Mouse (Mus musculus): Measurements from ENCODE around the gene Hmx1. TPM values are rescaled to one million over a fixed set of nuclear protein-coding genes. Genes with fewer than 3 reads are reported as not detected.

The Hmx1 gene
- polyA plus RNA-seq, 2 experiments: 0.09 TPM; not detected in 1

GRCm38 (mm10) chr5:35434038-35434437, 45.1 kb downstream of the Hmx1 start:
- no peak overlapping the region for H3K4me2 ChIP-seq (replicated peaks; ENCODE audit: low read depth, low read length, severe bottlenecking)
- no peak for TF ChIP-seq POLR2A (IDR thresholded peaks at IDR 0.05; ENCODE audit: borderline replicate concordance, extremely low read depth, insufficient read depth, insufficient read length)
- no peaks in the 10 kb centered on the region for H3K36me3 ChIP-seq (ENCODE audit: control insufficient read depth, insufficient read depth, low read length)
- 45% methylated on average over 5 of the region's 5 CpGs for WGBS
- ATAC-seq (ENCODE audit: low FRiP score, low read depth): no peak
- H3K9ac ChIP-seq (ENCODE audit: low read depth, low read length, severe bottlenecking): no peak overlapping the region
- H3K4me1 ChIP-seq (ENCODE audit: control insufficient read depth, insufficient read depth, low read length): no peaks in the 10 kb centered on the region
- no peak overlapping the region for H3K4me3 ChIP-seq (replicated peaks; ENCODE audit: low read length)
- H3K27ac ChIP-seq (replicated peaks; ENCODE audit: low read depth, low read length): no peak overlapping the region
- H3K27me3 ChIP-seq (ENCODE audit: control insufficient read depth, insufficient read depth, low read length): no peaks in the 10 kb centered on the region
- no peaks in the 10 kb centered on the region for H3K9me3 ChIP-seq (ENCODE audit: control insufficient read depth, low read length)
- no peak for DNase-seq (ENCODE audit: low spot score)

GRCm38 (mm10) chr5:35434703-35435102, 45.8 kb downstream of the Hmx1 start:
- Histone ChIP-seq H3K9me3 (ENCODE audit: control insufficient read depth, low read length) (no peaks in the 10 kb centered on the region), H3K27ac (replicated peaks; ENCODE audit: low read depth, low read length) (no peak overlapping the region), H3K4me3 (replicated peaks; ENCODE audit: low read length) (no peak overlapping the region), H3K4me1 (ENCODE audit: control insufficient read depth, insufficient read depth, low read length) (no peaks in the 10 kb centered on the region), H3K4me2 (replicated peaks; ENCODE audit: low read depth, low read length, severe bottlenecking) (no peak overlapping the region), H3K27me3 (ENCODE audit: control insufficient read depth, insufficient read depth, low read length) (no peaks in the 10 kb centered on the region), H3K36me3 (ENCODE audit: control insufficient read depth, insufficient read depth, low read length) (no peaks in the 10 kb centered on the region), H3K9ac (ENCODE audit: low read depth, low read length, severe bottlenecking) (no peak overlapping the region)
- TF ChIP-seq POLR2A (IDR thresholded peaks at IDR 0.05; ENCODE audit: borderline replicate concordance, extremely low read depth, insufficient read depth, insufficient read length): no peak
- ATAC-seq (ENCODE audit: low FRiP score, low read depth): no peak
- no peak for DNase-seq (ENCODE audit: low spot score)
- 49% methylated on average over 6 of the region's 6 CpGs for WGBS

GRCm38 (mm10) chr5:35438805-35439204, 49.9 kb downstream of the Hmx1 start:
- H3K36me3 ChIP-seq (ENCODE audit: control insufficient read depth, insufficient read depth, low read length): no peaks in the 10 kb centered on the region
- no peak for TF ChIP-seq POLR2A (IDR thresholded peaks at IDR 0.05; ENCODE audit: borderline replicate concordance, extremely low read depth, insufficient read depth, insufficient read length)
- DNase-seq (ENCODE audit: low spot score): no peak
- H3K4me3 ChIP-seq (replicated peaks; ENCODE audit: low read length): no peak overlapping the region
- no peak overlapping the region for H3K4me2 ChIP-seq (replicated peaks; ENCODE audit: low read depth, low read length, severe bottlenecking)
- no peak overlapping the region for H3K27ac ChIP-seq (replicated peaks; ENCODE audit: low read depth, low read length)
- H3K27me3 ChIP-seq (ENCODE audit: control insufficient read depth, insufficient read depth, low read length): no peaks in the 10 kb centered on the region
- H3K4me1 ChIP-seq (ENCODE audit: control insufficient read depth, insufficient read depth, low read length): no peaks in the 10 kb centered on the region
- H3K9ac ChIP-seq (ENCODE audit: low read depth, low read length, severe bottlenecking): no peak overlapping the region
- H3K9me3 ChIP-seq (ENCODE audit: control insufficient read depth, low read length): no peaks in the 10 kb centered on the region
- 86% methylated on average over 6 of the region's 6 CpGs for WGBS
- no peak for ATAC-seq (ENCODE audit: low FRiP score, low read depth)

GRCm38 (mm10) chr5:35440459-35440858, 51.6 kb downstream of the Hmx1 start:
- H3K4me1 ChIP-seq (ENCODE audit: control insufficient read depth, insufficient read depth, low read length): no peaks in the 10 kb centered on the region
- ATAC-seq (ENCODE audit: low FRiP score, low read depth) (no peak), DNase-seq (ENCODE audit: low spot score) (no peak)
- no peaks in the 10 kb centered on the region for H3K27me3 ChIP-seq (ENCODE audit: control insufficient read depth, insufficient read depth, low read length)
- H3K9ac ChIP-seq (ENCODE audit: low read depth, low read length, severe bottlenecking): no peak overlapping the region
- no peak for TF ChIP-seq POLR2A (IDR thresholded peaks at IDR 0.05; ENCODE audit: borderline replicate concordance, extremely low read depth, insufficient read depth, insufficient read length)
- H3K9me3 ChIP-seq (ENCODE audit: control insufficient read depth, low read length): no peaks in the 10 kb centered on the region
- no peak overlapping the region for H3K27ac ChIP-seq (replicated peaks; ENCODE audit: low read depth, low read length)
- H3K36me3 ChIP-seq (ENCODE audit: control insufficient read depth, insufficient read depth, low read length): no peaks in the 10 kb centered on the region
- 83% methylated on average over 8 of the region's 8 CpGs for WGBS
- H3K4me3 ChIP-seq (replicated peaks; ENCODE audit: low read length): no peak overlapping the region
- H3K4me2 ChIP-seq (replicated peaks; ENCODE audit: low read depth, low read length, severe bottlenecking): no peak overlapping the region

DNA sequence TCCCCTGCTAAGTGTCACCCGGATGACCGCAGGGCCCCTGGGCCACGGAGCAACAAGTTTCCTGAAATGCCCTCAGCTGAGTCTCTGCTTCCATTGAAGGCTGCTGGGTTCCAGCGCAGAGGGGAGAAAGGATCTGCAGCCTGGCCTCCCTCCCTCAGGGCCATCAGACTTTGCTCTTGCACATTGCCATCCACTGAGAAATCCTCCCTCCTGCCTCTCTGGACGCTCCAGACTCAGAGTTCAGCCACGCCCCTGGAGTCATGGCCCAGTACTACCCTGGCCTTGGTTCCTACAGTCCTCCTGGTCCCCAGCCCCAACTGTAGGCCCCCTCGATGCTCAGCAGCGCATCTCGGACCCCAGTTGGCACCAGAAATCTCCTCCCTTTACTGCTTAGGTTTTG, 52.5 kb downstream of the Hmx1 start:
- TF ChIP-seq POLR2A (IDR thresholded peaks at IDR 0.05; ENCODE audit: borderline replicate concordance, extremely low read depth, insufficient read depth, insufficient read length): no peak

DNA sequence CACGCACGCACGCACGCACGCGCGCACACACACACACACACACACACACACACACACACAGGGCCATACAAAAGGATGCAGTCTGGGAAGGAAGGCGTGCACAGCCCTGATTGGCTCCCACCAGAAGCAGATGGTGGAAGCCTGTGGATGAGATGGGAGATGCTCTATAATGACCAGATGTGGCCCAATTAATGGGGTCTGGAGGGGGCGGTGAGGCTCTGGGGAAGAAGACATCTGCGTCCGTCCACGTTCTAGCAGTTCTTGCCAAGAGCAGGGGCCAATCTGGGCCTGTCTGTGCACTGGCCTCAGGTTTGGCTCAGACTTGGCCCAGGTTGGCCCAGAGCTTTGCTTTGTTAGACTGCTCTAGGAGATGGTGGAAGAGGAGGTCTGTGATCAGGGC, 55.8 kb downstream of the Hmx1 start:
- Histone ChIP-seq H3K27ac (replicated peaks; ENCODE audit: low read depth, low read length) (no peak overlapping the region), H3K36me3 (ENCODE audit: control insufficient read depth, insufficient read depth, low read length) (no peaks in the 10 kb centered on the region), H3K4me3 (replicated peaks; ENCODE audit: low read length) (no peak overlapping the region), H3K4me2 (replicated peaks; ENCODE audit: low read depth, low read length, severe bottlenecking) (no peak overlapping the region), H3K4me1 (ENCODE audit: control insufficient read depth, insufficient read depth, low read length) (peaks cover 5% of the 10 kb centered on the region), H3K9me3 (ENCODE audit: control insufficient read depth, low read length) (no peaks in the 10 kb centered on the region), H3K27me3 (ENCODE audit: control insufficient read depth, insufficient read depth, low read length) (no peaks in the 10 kb centered on the region), H3K9ac (ENCODE audit: low read depth, low read length, severe bottlenecking) (no peak overlapping the region)
- WGBS: 73% methylated on average over 12 of the region's 12 CpGs
- no peak for TF ChIP-seq POLR2A (IDR thresholded peaks at IDR 0.05; ENCODE audit: borderline replicate concordance, extremely low read depth, insufficient read depth, insufficient read length)
- DNase-seq (ENCODE audit: low spot score) (no peak), ATAC-seq (ENCODE audit: low FRiP score, low read depth) (no peak)

More for the DNA sequence above, 52.5 kb downstream of the Hmx1 start:
- no peak overlapping the region for H3K9ac ChIP-seq (ENCODE audit: low read depth, low read length, severe bottlenecking)
- no peaks in the 10 kb centered on the region for H3K4me1 ChIP-seq (ENCODE audit: control insufficient read depth, insufficient read depth, low read length)
- no peak for ATAC-seq (ENCODE audit: low FRiP score, low read depth)
- H3K9me3 ChIP-seq (ENCODE audit: control insufficient read depth, low read length): no peaks in the 10 kb centered on the region
- DNase-seq (ENCODE audit: low spot score): no peak
- no peaks in the 10 kb centered on the region for H3K27me3 ChIP-seq (ENCODE audit: control insufficient read depth, insufficient read depth, low read length)
- H3K4me2 ChIP-seq (replicated peaks; ENCODE audit: low read depth, low read length, severe bottlenecking): no peak overlapping the region
- 66% methylated on average over 9 of the region's 9 CpGs for WGBS
- H3K36me3 ChIP-seq (ENCODE audit: control insufficient read depth, insufficient read depth, low read length): no peaks in the 10 kb centered on the region
- no peak overlapping the region for H3K4me3 ChIP-seq (replicated peaks; ENCODE audit: low read length)
- no peak overlapping the region for H3K27ac ChIP-seq (replicated peaks; ENCODE audit: low read depth, low read length)
